Mouse (Mus musculus) kidney, adult 11 months (tissue): ENCODE measurements around the gene Tbc1d32.

Experiments
- DNase-seq: peaks from one replicate; pipeline ENCODE4 v3.0.0; 2022

The Tbc1d32 gene

GRCm38 (mm10) chr10:56106333-56106995, 122.0 kb downstream of the Tbc1d32 start, which contains the start of gene Msl3l2:
Gene Msl3l2 (plus strand): TSS chr10:56106917.
- peak; percentile 80 for DNase-seq

- DNase-seq: no peak
Observed at GRCm38 (mm10) chr10:56099641-56100310, 128.7 kb downstream of the Tbc1d32 start.

- DNase-seq: no peak
Observed at GRCm38 (mm10) chr10:56099126-56099525, 129.4 kb downstream of the Tbc1d32 start.

GRCm38 (mm10) chr10:56096757-56097156, 131.7 kb downstream of the Tbc1d32 start:
- no peak for DNase-seq

GRCm38 (mm10) chr10:56094586-56094985, 133.9 kb downstream of the Tbc1d32 start:
- DNase-seq: no peak

GRCm38 (mm10) chr10:56089714-56090113, 138.8 kb downstream of the Tbc1d32 start:
- DNase-seq: no peak

- DNase-seq: no peak
Observed at GRCm38 (mm10) chr10:56062746-56063145, 165.7 kb downstream of the Tbc1d32 start.

GRCm38 (mm10) chr10:56061238-56061830, 167.2 kb downstream of the Tbc1d32 start:
- DNase-seq: no peak

GRCm38 (mm10) chr10:56058979-56059422, 169.5 kb downstream of the Tbc1d32 start:
- no peak for DNase-seq

- DNase-seq: no peak
Observed at GRCm38 (mm10) chr10:56025400-56025799, 203.1 kb downstream of the Tbc1d32 start.

GRCm38 (mm10) chr10:56024579-56024978, 203.9 kb downstream of the Tbc1d32 start:
- DNase-seq: no peak

GRCm38 (mm10) chr10:55979898-55980521, 248.5 kb downstream of the Tbc1d32 start:
- no peak for DNase-seq

GRCm38 (mm10) chr10:55978001-55978400, 250.5 kb downstream of the Tbc1d32 start:
- no peak for DNase-seq
